Mouse (Mus musculus) frontal cortex, postnatal 10 days (tissue): ENCODE measurements around the gene Baiap2l2.

Source experiments
- DNase-seq, 2 experiments: peaks; one replicate each; pipeline ENCODE4 v3.0.0; 2022; ENCODE audit warnings: low spot score in 2 of 2, mixed read lengths in 1 of 2

The Baiap2l2 gene

DNA sequence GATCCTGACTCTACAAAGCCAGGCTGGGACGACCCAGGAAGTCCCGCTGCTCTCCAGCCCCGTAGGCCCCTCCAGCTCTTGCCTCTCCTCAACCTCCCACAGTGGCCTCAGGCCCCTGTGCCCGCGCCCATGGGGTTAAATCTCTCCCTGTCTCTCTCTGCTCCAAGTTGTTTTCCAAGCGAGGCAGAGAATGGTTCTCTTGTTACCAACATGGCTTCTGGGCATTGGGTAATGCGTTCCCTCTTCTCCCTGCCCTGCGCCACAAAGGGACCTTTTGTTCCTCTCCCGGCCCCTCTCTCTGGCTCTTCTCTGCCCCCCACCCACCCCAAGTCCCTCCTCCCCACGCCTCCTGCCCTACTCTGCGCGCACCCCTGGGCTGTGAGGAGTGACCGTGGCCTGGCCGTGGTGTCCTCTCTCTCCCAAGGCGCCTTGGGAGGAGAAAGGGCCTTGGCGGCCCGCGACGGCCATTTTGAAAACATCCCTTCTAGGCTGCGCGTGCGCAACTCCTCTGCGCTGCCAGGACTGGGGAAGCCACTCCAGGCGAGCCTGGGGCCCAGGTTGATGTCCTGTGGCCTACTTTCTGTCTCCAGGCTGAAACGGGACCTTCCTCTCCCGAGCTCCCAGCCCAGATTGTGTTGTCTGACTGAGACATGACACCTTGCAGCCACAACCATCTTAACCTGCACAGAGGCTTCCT lies 72.4 kb downstream of the Baiap2l2 start:
- no peak for DNase-seq

DNA sequence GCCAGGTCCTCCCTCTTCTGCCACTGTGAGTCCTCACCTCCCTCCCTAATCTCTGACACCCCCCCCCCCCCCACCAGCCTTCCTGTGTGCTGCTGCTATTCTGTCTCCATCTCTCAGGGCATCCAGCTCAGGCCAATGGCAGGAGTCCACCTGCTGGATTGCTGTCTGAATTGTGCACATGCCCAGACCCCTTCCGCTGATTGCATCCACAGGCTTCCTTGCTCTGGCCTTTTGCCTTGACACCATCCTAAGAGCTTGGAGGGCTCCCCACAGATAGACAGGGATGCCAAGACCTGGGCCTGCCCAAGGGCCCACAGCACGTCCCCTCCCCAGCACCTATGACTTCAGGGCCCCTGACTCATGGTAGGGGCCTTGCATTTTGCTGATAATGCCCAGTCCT lies 75.0 kb downstream of the Baiap2l2 start:
- DNase-seq = no peak

DNA sequence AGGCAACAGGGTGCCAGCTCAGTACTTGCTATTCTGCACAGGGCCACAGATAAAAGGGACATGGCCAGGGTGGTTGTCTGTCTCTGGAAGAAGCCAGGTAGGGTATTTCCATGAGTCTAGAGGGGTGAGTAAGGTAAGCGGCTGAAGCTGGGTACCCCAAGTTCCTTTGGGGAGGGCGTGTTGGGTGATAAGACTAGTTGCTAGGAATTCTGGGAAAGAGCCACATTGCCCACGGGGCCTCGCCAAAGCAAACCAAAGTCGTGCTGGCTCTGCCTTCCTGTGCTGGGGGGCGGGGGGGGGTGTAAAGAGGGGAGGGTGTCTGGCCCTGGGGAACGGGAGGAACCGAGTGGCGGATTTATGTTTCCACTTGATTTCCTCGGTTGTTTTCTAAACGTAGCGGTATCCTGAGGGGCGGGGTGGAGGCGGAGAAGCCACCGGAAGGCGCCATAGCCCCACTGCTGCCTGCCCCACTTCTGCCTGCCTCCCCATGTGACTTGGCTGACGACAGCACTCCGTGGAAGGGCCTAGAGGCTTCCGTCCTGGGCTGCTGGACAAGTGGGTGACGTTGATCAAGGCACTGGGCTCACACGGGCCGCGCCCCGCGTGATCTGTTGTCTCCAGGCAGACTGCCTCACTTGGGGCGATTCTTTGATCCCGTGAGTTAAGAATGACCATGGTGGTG lies 76.4 kb downstream of the Baiap2l2 start:
- no peak for DNase-seq

DNA sequence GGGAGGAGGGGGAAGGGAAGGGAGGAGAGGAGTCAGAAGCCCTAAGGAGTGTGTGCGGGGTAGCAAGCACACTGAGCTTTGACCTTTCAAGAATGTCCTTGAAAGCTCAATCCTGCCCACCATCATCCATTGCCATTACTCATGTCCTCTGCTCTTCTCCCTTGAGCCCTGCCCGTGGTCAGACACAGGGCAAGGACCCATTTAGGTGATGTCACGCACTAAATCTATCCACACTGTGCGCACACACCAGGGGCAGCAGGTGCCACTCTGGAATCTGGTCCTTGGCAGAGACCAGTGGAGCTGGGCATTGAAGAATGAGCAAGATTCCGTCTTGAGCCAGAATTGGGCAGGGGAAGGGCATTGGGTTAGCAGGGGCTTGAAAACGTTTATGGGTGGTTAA lies 77.1 kb downstream of the Baiap2l2 start:
- no peak for DNase-seq
